Mouse (Mus musculus) embryonic facial prominence, embryonic 10.5 days (tissue): ENCODE results near the gene Gpr45. TPM values are rescaled to one million over a fixed set of nuclear protein-coding genes. Genes with fewer than 3 reads are reported as not detected.
A peak's percentile ranks its signal among the peaks of the same experiment; 100 is the strongest.

Experiments
- DNase-seq: peaks from one replicate; pipeline ENCODE4 v3.0.0-alpha.2; 2017; ENCODE audit warnings: low spot score
- H3K27ac ChIP-seq: fragments of 300-500 bp; sonication (generic); replicated peaks from 2 replicates; pipeline ENCODE4 v1.5.1; 2016; ENCODE audit warnings: mild to moderate bottlenecking
- H3K27me3 ChIP-seq: fragments of 300-500 bp; sonication (generic); replicated peaks from 2 replicates; pipeline ENCODE4 v1.6.1; 2016; ENCODE audit warnings: low read depth, mild to moderate bottlenecking; ENCODE audit not compliant: poor library complexity, severe bottlenecking
- H3K36me3 ChIP-seq: fragments of 300-500 bp; sonication (generic); replicated peaks from 2 replicates; pipeline ENCODE4 v1.6.1; 2016; ENCODE audit warnings: mild to moderate bottlenecking, moderate library complexity
- H3K4me1 ChIP-seq: fragments of 300-500 bp; sonication (generic); 2 replicates; pipeline ENCODE4 v1.6.1; 2016
- H3K4me3 ChIP-seq: fragments of 300-500 bp; sonication (generic); 2 replicates; pipeline ENCODE4 v1.5.1; 2016; ENCODE audit warnings: mild to moderate bottlenecking, moderate library complexity
- H3K9me3 ChIP-seq: fragments of 300-500 bp; sonication (generic); 2 replicates; pipeline ENCODE4 v1.6.1; 2016; ENCODE audit warnings: mild to moderate bottlenecking
- WGBS: fragments of 180-500 bp; shearing (Covaris S2); methylation state at CpG from one replicate; pipeline ENCODE4 v1.1.7; 2016; 5-methylcytosine and 5-hydroxymethylcytosine counted together
- microRNA-seq: library from miRNA; unstranded; fragments of <30 nt; microRNA quantifications from one replicate; pipeline ENCODE4, GENCODE M21; 2017
- polyA plus RNA-seq: library from polyadenylated mRNA; unstranded; fragments of >200 nt; fragmentation: Nextera tagmentation; extraction: Ambion mirVana; gene quantifications from 2 replicates; pipeline ENCODE4 v1.2.1, GENCODE M21; 2016

Gpr45 gene
- polyA plus RNA-seq, 1 experiment from 2014 or later = 14.7 TPM

DNA sequence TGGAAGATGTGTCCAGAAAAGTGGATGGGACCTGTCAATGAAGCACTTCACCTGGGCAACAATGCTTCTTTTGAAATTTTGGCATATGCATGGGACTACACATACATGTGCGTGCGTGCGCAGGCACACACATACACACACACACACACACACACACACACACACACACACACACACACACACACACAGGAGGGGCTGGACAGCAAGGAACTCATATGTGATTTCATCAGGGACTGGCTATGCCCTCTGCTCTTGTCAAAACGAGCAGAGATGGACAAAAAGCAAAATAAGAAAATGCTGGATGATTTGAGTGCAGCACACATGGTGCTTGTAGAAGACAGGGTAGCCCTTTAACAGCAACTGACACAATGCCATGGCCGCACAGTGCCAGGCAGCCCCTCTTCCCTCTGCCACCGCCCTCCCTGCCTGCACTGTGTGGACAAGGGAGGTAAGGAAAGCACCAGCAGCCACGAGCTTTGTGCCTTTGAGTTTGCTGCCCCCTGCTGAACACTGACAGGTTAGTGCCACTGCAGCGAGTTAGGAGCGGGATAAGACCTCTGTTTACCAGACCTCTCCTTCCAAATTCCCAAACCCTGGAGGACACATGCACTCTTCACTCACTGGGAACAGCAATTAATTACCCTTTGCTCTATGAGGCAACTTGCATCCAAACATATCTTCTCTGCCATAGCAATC, 113.1 kb downstream of the Gpr45 start:
- Histone ChIP-seq H3K27me3 (no peaks in the 10 kb centered on the region), H3K4me1 (no peaks in the 10 kb centered on the region), H3K9me3 (no peaks in the 10 kb centered on the region), H3K36me3 (peaks cover 62% of the 10 kb centered on the region), H3K27ac (no peak overlapping the region), H3K4me3 (no peak overlapping the region)
- DNase-seq = peak; percentile 78
- 53% methylated on average over 9 of the region's 9 CpGs for WGBS

DNA sequence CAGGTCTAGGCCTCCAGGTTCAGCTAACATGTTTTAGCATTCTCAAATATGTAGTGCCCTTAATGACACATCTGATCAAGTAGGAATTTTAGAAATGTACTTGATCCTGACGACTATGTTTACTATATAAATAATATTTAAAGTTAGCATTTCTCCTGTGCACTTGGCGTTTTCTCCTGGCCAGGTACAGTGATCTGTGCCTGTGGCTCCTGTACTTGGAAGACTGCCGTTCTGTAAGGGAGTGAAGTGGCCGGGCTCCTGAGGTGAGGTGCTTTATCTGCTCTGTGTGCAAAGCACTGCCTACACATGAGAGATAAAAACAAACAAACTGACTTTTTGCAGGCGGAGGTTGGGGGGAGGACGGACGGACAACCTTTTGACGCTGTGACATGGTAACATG, 113.9 kb downstream of the Gpr45 start:
- Histone ChIP-seq H3K27ac (no peak overlapping the region), H3K4me3 (no peak overlapping the region), H3K27me3 (no peaks in the 10 kb centered on the region), H3K36me3 (peaks cover 62% of the 10 kb centered on the region), H3K9me3 (no peaks in the 10 kb centered on the region), H3K4me1 (no peaks in the 10 kb centered on the region)
- no peak for DNase-seq
- 85% methylated on average over 8 of the region's 8 CpGs for WGBS

GRCm38 (mm10) chr1:43067551-43067950, 114.9 kb downstream of the Gpr45 start:
- WGBS = 70% methylated on average over 7 of the region's 7 CpGs
- Histone ChIP-seq H3K4me1 (no peaks in the 10 kb centered on the region), H3K27me3 (no peaks in the 10 kb centered on the region), H3K9me3 (no peaks in the 10 kb centered on the region), H3K27ac (no peak overlapping the region), H3K36me3 (peaks cover 57% of the 10 kb centered on the region), H3K4me3 (no peak overlapping the region)
- no peak for DNase-seq

GRCm38 (mm10) chr1:43070726-43071125, 118.1 kb downstream of the Gpr45 start:
- WGBS = 82% methylated on average over 5 of the region's 5 CpGs
- Histone ChIP-seq H3K36me3 (peaks cover 53% of the 10 kb centered on the region), H3K4me3 (no peak overlapping the region), H3K4me1 (no peaks in the 10 kb centered on the region), H3K27me3 (no peaks in the 10 kb centered on the region), H3K9me3 (no peaks in the 10 kb centered on the region), H3K27ac (no peak overlapping the region)
- DNase-seq = no peak

DNA sequence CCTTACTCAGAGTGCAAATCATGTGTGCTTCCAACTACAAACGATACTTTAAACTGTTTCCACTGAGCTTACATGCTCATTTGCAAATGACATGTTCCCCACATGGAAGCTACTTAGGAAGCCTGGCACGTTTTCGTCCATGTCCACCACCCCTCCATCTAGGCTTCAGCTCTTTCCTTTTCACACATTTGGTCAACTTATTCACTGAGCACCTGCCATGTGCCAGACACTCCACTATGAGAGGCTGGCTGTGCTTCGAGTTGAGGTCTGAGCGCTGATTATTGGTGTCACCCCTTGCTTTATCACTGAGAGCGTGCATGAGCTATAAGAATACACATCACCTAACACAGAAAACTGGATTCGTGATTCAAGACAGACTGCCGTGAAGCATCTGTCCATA, 119.4 kb downstream of the Gpr45 start:
- H3K4me3 ChIP-seq = no peak overlapping the region
- no peaks in the 10 kb centered on the region for H3K27me3 ChIP-seq
- H3K9me3 ChIP-seq = no peaks in the 10 kb centered on the region
- DNase-seq = no peak
- no peaks in the 10 kb centered on the region for H3K4me1 ChIP-seq
- peaks cover 51% of the 10 kb centered on the region for H3K36me3 ChIP-seq
- WGBS = 91% methylated on average over 8 of the region's 8 CpGs
- H3K27ac ChIP-seq = no peak overlapping the region

- Histone ChIP-seq H3K27me3 (no peaks in the 10 kb centered on the region), H3K4me1 (no peaks in the 10 kb centered on the region), H3K4me3 (no peak overlapping the region), H3K27ac (no peak overlapping the region), H3K36me3 (peaks cover 46% of the 10 kb centered on the region), H3K9me3 (no peaks in the 10 kb centered on the region)
- no peak for DNase-seq
- whole genome bisulfite sequencing = 92% methylated on average over 1 of the region's 1 CpGs
Measured at GRCm38 (mm10) chr1:43072561-43072960, 119.9 kb downstream of the Gpr45 start.

DNA sequence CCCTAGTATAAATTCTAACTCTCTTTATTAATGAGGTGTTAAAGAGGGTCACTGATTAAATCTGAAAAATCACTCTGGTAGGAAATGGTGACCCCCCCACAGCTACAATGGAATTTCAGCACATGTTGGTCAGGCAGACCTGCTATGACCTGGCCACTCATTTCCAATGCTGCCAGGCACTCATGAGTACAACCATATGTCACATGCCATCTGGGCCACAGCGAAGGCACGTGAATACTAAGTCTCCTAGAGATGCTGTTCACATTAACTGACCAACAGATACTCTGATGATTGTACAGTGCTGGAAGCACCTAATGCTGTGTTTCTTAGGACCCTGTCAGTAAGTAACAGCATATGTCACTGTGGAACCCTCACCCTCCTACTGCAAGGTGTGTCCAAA, 122.1 kb downstream of the Gpr45 start:
- H3K27me3 ChIP-seq = no peaks in the 10 kb centered on the region
- 96% methylated on average over 2 of the region's 2 CpGs for WGBS
- no peak for DNase-seq
- H3K4me3 ChIP-seq = no peak overlapping the region
- H3K36me3 ChIP-seq = peaks cover 41% of the 10 kb centered on the region
- no peaks in the 10 kb centered on the region for H3K9me3 ChIP-seq
- H3K27ac ChIP-seq = no peak overlapping the region
- H3K4me1 ChIP-seq = no peaks in the 10 kb centered on the region

GRCm38 (mm10) chr1:43078124-43078523, 125.5 kb downstream of the Gpr45 start:
- Histone ChIP-seq H3K9me3 (no peaks in the 10 kb centered on the region), H3K4me1 (no peaks in the 10 kb centered on the region), H3K27ac (no peak overlapping the region), H3K36me3 (peaks cover 22% of the 10 kb centered on the region), H3K27me3 (no peaks in the 10 kb centered on the region), H3K4me3 (no peak overlapping the region)
- WGBS = 88% methylated on average over 2 of the region's 2 CpGs
- DNase-seq = no peak

GRCm38 (mm10) chr1:43082946-43083345, 130.3 kb downstream of the Gpr45 start:
- H3K4me3 ChIP-seq = no peak overlapping the region
- 90% methylated on average over 5 of the region's 5 CpGs for WGBS
- no peak for DNase-seq

More at GRCm38 (mm10) chr1:43082946-43083345, 130.3 kb downstream of the Gpr45 start:
- H3K36me3 ChIP-seq = peaks cover 9% of the 10 kb centered on the region
- H3K9me3 ChIP-seq = no peaks in the 10 kb centered on the region
- no peaks in the 10 kb centered on the region for H3K27me3 ChIP-seq
- no peaks in the 10 kb centered on the region for H3K4me1 ChIP-seq
- no peak overlapping the region for H3K27ac ChIP-seq

Small RNA genes within 50 kb of the gene (microRNA-seq; reads per million reads assigned to microRNA genes)
- not detected for gene Gm24001

Other genes with a start within 250 kb of the Gpr45 start
- gene Mrps9, start 101.6 kb upstream of the Gpr45 start, polyA plus RNA-seq = 56.7 and 60.2 TPM in 2 replicates
- 12.4 and 12.8 TPM in 2 replicates for gene Tgfbrap1, start 145.8 kb downstream of the Gpr45 start, polyA plus RNA-seq
- 40.0 and 43.3 TPM in 2 replicates for gene AI597479, start 145.8 kb downstream of the Gpr45 start, polyA plus RNA-seq
- 10.7 and 11.2 TPM in 2 replicates for gene Fhl2, start 244.1 kb downstream of the Gpr45 start, polyA plus RNA-seq